ENCODE assay signal across 29 mouse cellular contexts in genomic region chr9:122314942-122315341, GRCm38 (mm10). TPM values are rescaled to one million over a fixed set of nuclear protein-coding genes. Genes with fewer than 3 reads are reported as not detected.
DNase-seq lines count a peak whose midpoint lies in the region; ATAC-seq lines count a peak whose summit lies in the region.
"Had no signal": no experiment of that assay in that cellular context is flagged by ENCODE, and none has a peak within 500 bp of the region (broad histone marks: within the 10 kb centered on the region; RNA-seq: fewer than 3 reads in every experiment).

No protein-coding gene starts in this region.

- no peaks in the 10 kb centered on the region for H3K27me3 ChIP-seq in heart, embryonic 12.5 days (replicated peaks)
- no peaks in the 10 kb centered on the region for H3K27me3 ChIP-seq in hindbrain, embryonic 12.5 days
- H3K27me3 ChIP-seq in intestine, embryonic 16.5 days (replicated peaks; ENCODE audit: control insufficient read depth, insufficient read depth, low read length): no peaks in the 10 kb centered on the region
- H3K27me3 ChIP-seq: CH12.LX; embryonic facial prominence, embryonic 13.5 days; embryonic facial prominence, embryonic 15.5 days had no signal

- ATAC-seq in heart, embryonic 12.5 days (ENCODE audit: insufficient number of reproducible peaks, low FRiP score): no peak
- no peak for ATAC-seq in hindbrain, embryonic 12.5 days (ENCODE audit: low FRiP score)
- no peak for ATAC-seq in intestine, embryonic 16.5 days
- ATAC-seq: activated CD4-positive, CD25-positive, alpha-beta regulatory T cell, adult 4 months; CD4-positive, CD25-positive, alpha-beta regulatory T cell, adult 4 months; forebrain, embryonic 14.5 days; forebrain, embryonic 16.5 days had no signal

- H3K9me3 ChIP-seq in heart, embryonic 12.5 days (replicated peaks): no peaks in the 10 kb centered on the region
- no peaks in the 10 kb centered on the region for H3K9me3 ChIP-seq in hindbrain, embryonic 12.5 days (replicated peaks)
- no peaks in the 10 kb centered on the region for H3K9me3 ChIP-seq in intestine, embryonic 16.5 days (ENCODE audit: control insufficient read depth, low read length)
- H3K9me3 ChIP-seq: embryonic facial prominence, embryonic 13.5 days; embryonic facial prominence, embryonic 15.5 days; forebrain, embryonic 10.5 days; forebrain, embryonic 12.5 days; G1E had no signal

- no peak overlapping the region for H3K27ac ChIP-seq in heart, embryonic 12.5 days (ENCODE audit: poor library complexity, severe bottlenecking)
- no peak overlapping the region for H3K27ac ChIP-seq in hindbrain, embryonic 12.5 days
- no peak overlapping the region for H3K27ac ChIP-seq in intestine, embryonic 16.5 days (ENCODE audit: low read length)
- H3K27ac ChIP-seq: embryonic facial prominence, embryonic 13.5 days; embryonic facial prominence, embryonic 15.5 days; forebrain, embryonic 10.5 days; forebrain, embryonic 12.5 days had no signal

- DNase-seq in heart, adult 11 months: peak; percentile 56
- DNase-seq in Muller cell, postnatal 12 days (ENCODE audit: inconsistent ontology term): peak; percentile 40
- DNase-seq in WW6 (ENCODE audit: low read depth, low spot score): peak; percentile 7
- DNase-seq in yolk sac, embryonic 10.5 days (ENCODE audit: low spot score): peak; percentile 30
- no peak for DNase-seq in frontal cortex, adult 2 months (ENCODE audit: extremely low spot score in 1 of 2, low spot score in 1 of 2)
- DNase-seq: adrenal gland, adult 8-10 months; adrenal gland, postnatal 14 days; adrenal gland, postnatal 36 days; B cell, adult 2 months; cerebellum, adult 11-12 months; cerebellum, adult 2 months; cerebellum, adult 9-11 months; cerebellum, postnatal 14 days; cerebellum, postnatal 36 days; embryo, embryonic 11 days had no signal

- no peak overlapping the region for H3K9ac ChIP-seq in heart, embryonic 12.5 days
- no peak overlapping the region for H3K9ac ChIP-seq in hindbrain, embryonic 12.5 days
- H3K9ac ChIP-seq in intestine, embryonic 16.5 days (ENCODE audit: low read depth, low read length): no peak overlapping the region
- H3K9ac ChIP-seq: embryonic facial prominence, embryonic 13.5 days; embryonic facial prominence, embryonic 15.5 days; forebrain, embryonic 12.5 days had no signal

- H3K4me2 ChIP-seq in heart, embryonic 12.5 days: no peak overlapping the region
- H3K4me2 ChIP-seq in hindbrain, embryonic 12.5 days (replicated peaks): no peak overlapping the region
- H3K4me2 ChIP-seq in intestine, embryonic 16.5 days (ENCODE audit: low read depth, low read length): no peak overlapping the region
- H3K4me2 ChIP-seq: embryonic facial prominence, embryonic 13.5 days; embryonic facial prominence, embryonic 15.5 days; forebrain, embryonic 12.5 days had no signal

- H3K4me1 ChIP-seq in heart, embryonic 12.5 days (replicated peaks): no peaks in the 10 kb centered on the region
- peaks cover 4% of the 10 kb centered on the region; the same call in 1 of the 2 replicates for H3K4me1 ChIP-seq in hindbrain, embryonic 12.5 days
- H3K4me1 ChIP-seq in intestine, embryonic 16.5 days (ENCODE audit: control insufficient read depth, insufficient read depth, low read length): peaks cover 3% of the 10 kb centered on the region; the same call in 1 of the 2 replicates

- H3K36me3 ChIP-seq in heart, embryonic 12.5 days: no peaks in the 10 kb centered on the region
- H3K36me3 ChIP-seq in hindbrain, embryonic 12.5 days: no peaks in the 10 kb centered on the region
- no peaks in the 10 kb centered on the region for H3K36me3 ChIP-seq in intestine, embryonic 16.5 days (ENCODE audit: control insufficient read depth, insufficient read depth, low read length)
- H3K36me3 ChIP-seq: embryonic facial prominence, embryonic 13.5 days; embryonic facial prominence, embryonic 15.5 days; forebrain, embryonic 10.5 days; forebrain, embryonic 12.5 days; G1E had no signal

- WGBS in heart, embryonic 12.5 days: 44% methylated on average over 4 of the region's 4 CpGs
- 72% methylated on average over 4 of the region's 4 CpGs for WGBS in hindbrain, embryonic 12.5 days
- 56% methylated on average over 4 of the region's 4 CpGs for WGBS in intestine, embryonic 16.5 days

- H3K4me3 ChIP-seq in heart, embryonic 12.5 days: no peak overlapping the region
- no peak overlapping the region for H3K4me3 ChIP-seq in hindbrain, embryonic 12.5 days
- no peak overlapping the region for H3K4me3 ChIP-seq in intestine, embryonic 16.5 days (ENCODE audit: low read length)
- H3K4me3 ChIP-seq: embryonic facial prominence, embryonic 13.5 days; embryonic facial prominence, embryonic 15.5 days; erythroblast, embryonic 14.5 days; forebrain, embryonic 10.5 days; forebrain, embryonic 12.5 days had no signal

RNA-seq across cellular contexts. Expression of gene Ano10, which starts 20.7 kb away (rescaled TPM):
- 30.5 and 34.7 TPM in 2 replicates for polyA plus RNA-seq in heart, embryonic 12.5 days (2016; fragmentation: Nextera tagmentation; extraction: Ambion mirVana)
- polyA plus RNA-seq in hindbrain, embryonic 12.5 days (2016; fragmentation: Nextera tagmentation; extraction: Ambion mirVana): 52.3 and 53.6 TPM in 2 replicates
- polyA plus RNA-seq in frontal cortex, adult 2 months (2012; rRNA removed): 31.0 and 31.5 TPM in 2 replicates
- 37.9 and 39.7 TPM in 2 replicates for polyA plus RNA-seq in intestine, embryonic 16.5 days (2015; fragmentation: Nextera tagmentation; extraction: Ambion mirVana)

RNA-seq across cellular contexts. Expression of gene Abhd5, which starts 36.5 kb away (rescaled TPM):
- 16.2 and 19.1 TPM in 2 replicates for polyA plus RNA-seq in heart, embryonic 12.5 days (2016; fragmentation: Nextera tagmentation; extraction: Ambion mirVana)
- polyA plus RNA-seq in hindbrain, embryonic 12.5 days (2016; fragmentation: Nextera tagmentation; extraction: Ambion mirVana): 22.5 and 24.2 TPM in 2 replicates
- polyA plus RNA-seq in frontal cortex, adult 2 months (2012; rRNA removed): 19.8 and 21.5 TPM in 2 replicates
- polyA plus RNA-seq in intestine, embryonic 16.5 days (2015; fragmentation: Nextera tagmentation; extraction: Ambion mirVana): 17.9 and 20.8 TPM in 2 replicates

Comparison
In these comparisons a context has a peak if more than half of its experiments do, and no peak if none do; other contexts are left out.
1. DNase-seq: peak in heart, adult 11 months (single experiment), Muller cell, postnatal 12 days (single experiment), WW6 (single experiment) and yolk sac, embryonic 10.5 days (single experiment); none in frontal cortex, adult 2 months (0 of 2).